Mouse (Mus musculus): ENCODE measurements around the gene Usp7. TPM values are rescaled to one million over a fixed set of nuclear protein-coding genes. Genes with fewer than 3 reads are reported as not detected.

Usp7 gene
- total RNA-seq, 1 experiment from 2014 or later: 214 TPM

- ATAC-seq (replicated peaks in 1 of 2; ENCODE audit: insufficient read depth in 1 of 2, low FRiP score in 2 of 2, low TSS enrichment in 1 of 2, low read depth in 1 of 2, poor library complexity in 2 of 2, severe bottlenecking in 2 of 2): no peak
These were observed 119.8 kb downstream of the Usp7 start for GRCm38 (mm10) chr16:8672350-8672687.

- ATAC-seq (replicated peaks in 1 of 2; ENCODE audit: insufficient read depth in 1 of 2, low FRiP score in 2 of 2, low TSS enrichment in 1 of 2, low read depth in 1 of 2, poor library complexity in 2 of 2, severe bottlenecking in 2 of 2): peak; percentile 71 to 73
These were observed 120.4 kb downstream of the Usp7 start, which contains the start of gene Carhsp1 for GRCm38 (mm10) chr16:8671551-8672349. Carhsp1 (minus strand) TSS chr16:8672155.

DNA sequence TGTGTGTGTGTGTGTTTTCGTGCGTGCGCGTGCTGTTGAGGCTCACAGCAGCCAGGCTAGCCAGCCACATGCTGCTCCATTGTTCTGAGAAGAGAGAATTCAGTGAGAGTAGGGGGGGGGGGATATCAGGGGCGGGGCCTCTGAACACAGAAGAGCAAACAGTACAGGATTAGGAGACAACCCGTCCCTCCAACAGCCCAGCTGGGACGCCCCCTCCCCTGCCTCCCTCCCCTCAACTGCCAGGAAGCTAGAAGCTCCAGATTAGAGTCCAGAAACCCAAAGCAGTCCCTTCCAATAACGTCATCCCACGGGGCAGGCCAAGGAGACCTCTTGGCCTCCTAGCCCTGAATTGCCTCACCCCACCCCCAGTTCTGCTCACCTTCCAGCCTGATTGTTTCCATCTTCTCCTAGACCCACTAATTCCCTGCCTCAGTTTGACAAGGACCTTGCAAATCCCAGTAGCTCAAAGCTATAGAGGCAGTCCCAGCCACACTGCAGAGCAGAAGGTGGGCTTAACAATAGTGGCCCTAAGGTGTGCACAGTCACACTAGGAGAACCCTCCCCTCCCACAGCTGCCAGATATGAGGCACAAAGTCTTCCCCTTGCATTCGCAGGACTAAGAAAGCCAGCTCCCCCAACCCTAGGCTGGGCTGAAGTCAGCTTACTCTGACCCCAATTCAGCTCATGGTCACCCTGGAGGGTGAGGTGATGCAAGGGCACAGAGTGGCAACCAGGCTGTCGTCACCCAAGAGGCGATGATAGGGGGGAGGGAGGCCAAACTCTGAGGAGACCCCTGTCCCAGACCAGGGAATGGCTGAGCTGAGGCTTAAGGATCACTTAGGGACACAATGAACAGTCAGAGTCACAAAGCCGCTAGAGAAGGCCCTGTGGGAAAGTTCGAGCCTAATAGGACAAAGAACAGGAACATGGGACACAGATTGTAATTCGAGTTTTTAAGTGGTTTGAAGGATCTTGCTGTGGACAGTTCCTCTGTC is 121.8 kb downstream of the Usp7 start:
- no peak for ATAC-seq (replicated peaks in 1 of 2; ENCODE audit: insufficient read depth in 1 of 2, low FRiP score in 2 of 2, low TSS enrichment in 1 of 2, low read depth in 1 of 2, poor library complexity in 2 of 2, severe bottlenecking in 2 of 2)

- ATAC-seq (replicated peaks in 1 of 2; ENCODE audit: insufficient read depth in 1 of 2, low FRiP score in 2 of 2, low TSS enrichment in 1 of 2, low read depth in 1 of 2, poor library complexity in 2 of 2, severe bottlenecking in 2 of 2): no peak
These were observed 122.7 kb downstream of the Usp7 start for GRCm38 (mm10) chr16:8669432-8669831.

GRCm38 (mm10) chr16:8668386-8668785 is 123.7 kb downstream of the Usp7 start:
- no peak for ATAC-seq (replicated peaks in 1 of 2; ENCODE audit: insufficient read depth in 1 of 2, low FRiP score in 2 of 2, low TSS enrichment in 1 of 2, low read depth in 1 of 2, poor library complexity in 2 of 2, severe bottlenecking in 2 of 2)

DNA sequence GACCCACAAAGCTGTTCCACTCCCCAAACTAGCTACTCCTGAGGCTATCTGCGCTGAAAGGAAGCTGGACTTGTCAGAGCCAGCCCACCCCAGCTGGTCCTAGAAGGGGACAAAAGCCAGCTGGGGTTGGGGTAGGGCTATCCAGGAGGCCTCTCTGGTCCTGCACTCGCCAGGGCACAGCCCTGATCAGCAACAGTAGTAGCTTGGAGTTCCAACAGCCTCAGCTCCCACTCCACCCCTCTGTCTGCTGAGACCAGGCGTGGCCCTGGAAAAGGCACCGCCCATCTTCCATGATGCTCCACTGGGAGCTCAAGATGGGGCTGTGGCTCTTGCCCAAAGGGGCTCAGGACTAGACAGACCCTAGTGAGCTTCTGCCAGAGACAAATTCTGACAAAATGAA is 124.3 kb downstream of the Usp7 start:
- ATAC-seq (replicated peaks in 1 of 2; ENCODE audit: insufficient read depth in 1 of 2, low FRiP score in 2 of 2, low TSS enrichment in 1 of 2, low read depth in 1 of 2, poor library complexity in 2 of 2, severe bottlenecking in 2 of 2): no peak

DNA sequence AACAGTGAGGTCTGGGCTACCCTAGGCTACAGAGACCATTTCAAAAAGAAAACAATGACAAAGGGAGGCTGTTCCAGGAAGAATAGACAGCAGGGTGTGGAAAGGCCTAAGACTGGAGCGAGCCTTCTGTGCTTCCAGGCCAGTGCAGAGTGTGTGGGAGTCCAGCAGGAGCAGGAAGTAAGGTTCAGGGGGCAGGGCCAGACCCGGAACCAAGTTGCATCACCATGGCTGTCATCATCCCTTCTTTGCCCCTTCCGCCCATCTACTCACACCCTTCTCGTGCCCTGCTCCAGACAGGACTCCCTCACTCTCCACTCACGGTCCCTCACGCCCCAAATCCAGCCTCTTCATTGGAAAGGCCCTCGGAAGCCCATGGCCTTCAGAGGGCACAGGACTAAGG is 124.8 kb downstream of the Usp7 start:
- peak; percentile 13 to 25; a peak in 2 of 4 replicates for ATAC-seq (replicated peaks in 1 of 2; ENCODE audit: insufficient read depth in 1 of 2, low FRiP score in 2 of 2, low TSS enrichment in 1 of 2, low read depth in 1 of 2, poor library complexity in 2 of 2, severe bottlenecking in 2 of 2)

DNA sequence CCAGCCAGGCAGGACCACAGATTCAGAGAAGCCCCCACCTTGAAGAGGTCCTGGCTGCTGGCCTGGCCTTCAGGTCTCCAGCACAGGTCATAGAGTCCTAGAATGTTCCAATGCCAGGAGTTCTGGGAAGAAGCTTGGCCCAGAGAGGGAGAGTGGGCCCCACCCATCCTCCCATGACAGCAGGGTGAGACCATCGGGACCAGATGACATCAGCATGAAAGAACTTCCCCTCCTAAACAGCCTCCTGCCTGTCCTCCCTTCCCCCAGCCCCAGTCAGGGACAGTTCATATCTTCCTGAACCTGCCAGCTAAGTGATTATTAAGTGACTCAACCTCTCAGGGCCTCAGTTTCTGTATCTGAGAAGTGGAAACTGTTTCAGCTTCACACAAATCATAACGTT is 125.7 kb downstream of the Usp7 start:
- ATAC-seq (replicated peaks in 1 of 2; ENCODE audit: insufficient read depth in 1 of 2, low FRiP score in 2 of 2, low TSS enrichment in 1 of 2, low read depth in 1 of 2, poor library complexity in 2 of 2, severe bottlenecking in 2 of 2): no peak

- no peak for ATAC-seq (replicated peaks in 1 of 2; ENCODE audit: insufficient read depth in 1 of 2, low FRiP score in 2 of 2, low TSS enrichment in 1 of 2, low read depth in 1 of 2, poor library complexity in 2 of 2, severe bottlenecking in 2 of 2)
These were observed 126.7 kb downstream of the Usp7 start for GRCm38 (mm10) chr16:8665367-8665766.

DNA sequence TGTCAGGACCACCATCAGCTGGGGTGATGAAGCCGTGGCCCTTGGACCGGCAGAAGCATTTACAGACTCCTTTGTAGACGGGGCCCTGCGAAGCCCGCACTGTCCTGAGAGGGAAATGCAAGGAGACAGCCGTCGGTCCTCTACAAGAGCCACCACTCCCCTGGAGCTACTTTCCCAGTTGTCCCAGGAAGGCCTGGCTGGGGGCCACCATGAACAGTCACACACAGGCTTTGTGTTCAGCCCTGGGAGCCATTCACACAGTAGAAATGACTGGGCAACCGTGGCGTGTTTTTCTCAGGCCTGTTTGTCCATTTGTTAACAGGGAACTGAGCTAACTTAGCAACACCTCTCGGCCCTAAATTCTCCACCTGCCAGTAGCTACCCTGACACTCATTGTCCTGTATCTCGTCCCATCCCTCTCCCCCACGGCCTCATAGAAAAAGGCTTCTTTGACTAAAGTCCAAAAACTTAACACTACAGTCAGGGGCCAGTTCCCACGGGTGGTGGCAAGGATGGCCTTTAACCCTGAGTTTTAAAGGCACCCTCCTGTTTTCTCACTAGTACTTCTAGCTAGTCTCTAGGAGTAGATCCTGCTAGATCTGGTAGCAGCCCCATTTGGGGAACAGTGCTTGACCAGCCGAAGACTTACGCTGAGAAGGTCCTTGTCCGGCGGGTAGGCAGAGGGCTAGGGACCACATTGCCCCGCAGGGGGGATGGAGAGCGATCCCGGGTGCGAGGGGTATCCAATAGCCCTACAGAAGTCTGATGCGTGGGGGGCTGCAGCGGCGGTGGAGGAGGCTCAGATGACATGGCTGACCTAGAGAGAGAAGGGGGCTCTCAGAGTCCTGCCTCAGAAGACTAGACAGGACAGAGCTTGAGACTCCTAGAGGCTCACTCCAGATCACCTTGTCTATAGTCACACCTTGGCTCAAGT is 128.2 kb downstream of the Usp7 start:
- no peak for ATAC-seq (replicated peaks in 1 of 2; ENCODE audit: insufficient read depth in 1 of 2, low FRiP score in 2 of 2, low TSS enrichment in 1 of 2, low read depth in 1 of 2, poor library complexity in 2 of 2, severe bottlenecking in 2 of 2)

DNA sequence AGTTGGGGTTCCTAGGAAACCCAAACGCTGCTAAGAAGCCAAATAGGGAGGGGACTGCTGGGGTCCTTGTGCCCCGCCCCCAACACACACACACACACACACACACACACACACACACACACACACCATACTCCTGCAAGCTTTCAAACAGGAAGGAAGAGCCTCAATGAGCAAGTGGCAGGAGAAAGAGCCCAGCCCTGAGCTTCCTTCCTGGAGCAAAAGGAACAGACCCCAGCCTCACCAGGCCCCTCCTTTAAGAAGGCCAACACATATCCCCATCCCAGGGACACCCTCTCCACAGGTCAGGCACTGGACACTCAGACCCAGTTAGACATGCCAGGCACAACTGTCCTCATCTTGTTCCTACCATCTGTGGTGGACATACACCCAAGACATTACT is 129.1 kb downstream of the Usp7 start:
- ATAC-seq (replicated peaks in 1 of 2; ENCODE audit: insufficient read depth in 1 of 2, low FRiP score in 2 of 2, low TSS enrichment in 1 of 2, low read depth in 1 of 2, poor library complexity in 2 of 2, severe bottlenecking in 2 of 2): no peak

DNA sequence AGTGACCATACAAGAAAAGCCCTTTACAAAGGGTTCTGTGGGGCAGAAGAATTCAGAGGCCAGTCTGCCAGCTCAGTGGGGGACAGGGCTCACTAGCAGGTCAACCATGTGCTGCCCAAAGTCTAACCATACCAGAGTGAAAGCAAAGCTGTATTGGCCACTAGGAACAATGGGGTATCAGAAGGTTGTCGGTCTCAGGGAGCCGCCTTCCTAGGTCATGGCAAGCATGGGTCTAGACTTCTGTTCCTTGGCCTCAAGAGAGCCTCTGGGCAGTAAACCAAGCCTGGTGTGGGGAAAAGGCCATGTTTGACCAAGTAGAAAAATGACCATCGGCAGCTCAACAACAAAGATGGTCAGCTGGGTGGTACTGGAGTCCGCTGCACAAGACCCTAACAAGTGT is 133.3 kb downstream of the Usp7 start:
- ATAC-seq (replicated peaks in 1 of 2; ENCODE audit: insufficient read depth in 1 of 2, low FRiP score in 2 of 2, low TSS enrichment in 1 of 2, low read depth in 1 of 2, poor library complexity in 2 of 2, severe bottlenecking in 2 of 2): no peak

DNA sequence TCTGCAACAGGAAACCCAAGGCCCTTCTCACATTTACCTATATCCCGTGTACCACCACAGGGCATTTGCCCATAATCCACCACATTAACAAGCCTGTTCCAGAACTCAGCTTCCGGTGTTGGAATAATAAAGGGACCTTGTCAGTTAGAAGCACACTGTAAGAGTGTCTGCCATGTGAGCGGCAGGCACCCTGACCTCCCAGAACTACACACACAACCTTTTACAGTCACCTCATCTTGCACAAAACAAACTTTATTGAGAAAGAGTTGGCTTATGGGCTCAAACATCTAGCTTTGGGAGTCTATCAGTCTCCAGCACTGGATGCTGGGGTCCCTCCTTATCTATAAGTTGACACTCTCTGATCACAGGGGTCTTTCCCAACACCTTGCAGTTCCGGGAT is 133.8 kb downstream of the Usp7 start:
- ATAC-seq (replicated peaks in 1 of 2; ENCODE audit: insufficient read depth in 1 of 2, low FRiP score in 2 of 2, low TSS enrichment in 1 of 2, low read depth in 1 of 2, poor library complexity in 2 of 2, severe bottlenecking in 2 of 2): no peak

- ATAC-seq (replicated peaks in 1 of 2; ENCODE audit: insufficient read depth in 1 of 2, low FRiP score in 2 of 2, low TSS enrichment in 1 of 2, low read depth in 1 of 2, poor library complexity in 2 of 2, severe bottlenecking in 2 of 2): no peak
These were observed 135.9 kb downstream of the Usp7 start for GRCm38 (mm10) chr16:8656256-8656655.

GRCm38 (mm10) chr16:8655599-8655998 is 136.5 kb downstream of the Usp7 start:
- no peak for ATAC-seq (replicated peaks in 1 of 2; ENCODE audit: insufficient read depth in 1 of 2, low FRiP score in 2 of 2, low TSS enrichment in 1 of 2, low read depth in 1 of 2, poor library complexity in 2 of 2, severe bottlenecking in 2 of 2)

DNA sequence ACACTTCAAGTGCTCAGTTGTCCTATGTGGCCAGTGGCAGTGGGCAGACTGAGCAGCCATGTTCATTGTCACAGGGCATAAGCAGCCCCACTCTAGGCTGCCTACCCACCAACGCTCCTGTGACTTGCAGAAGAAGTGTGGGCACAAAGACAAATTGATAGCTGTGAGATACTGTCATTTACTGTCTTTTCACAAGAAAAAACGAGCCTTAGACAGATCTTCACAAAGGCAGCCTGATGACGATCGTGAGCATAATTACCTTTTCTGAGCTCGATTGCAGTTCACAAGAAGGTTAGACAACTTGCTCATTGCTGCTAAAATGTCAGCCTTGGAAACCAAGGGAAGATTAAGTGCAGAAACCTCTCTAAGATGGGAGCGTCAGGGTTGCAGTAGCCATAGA is 137.0 kb downstream of the Usp7 start:
- no peak for ATAC-seq (replicated peaks in 1 of 2; ENCODE audit: insufficient read depth in 1 of 2, low FRiP score in 2 of 2, low TSS enrichment in 1 of 2, low read depth in 1 of 2, poor library complexity in 2 of 2, severe bottlenecking in 2 of 2)

GRCm38 (mm10) chr16:8650007-8650406 is 142.1 kb downstream of the Usp7 start:
- no peak for ATAC-seq (replicated peaks in 1 of 2; ENCODE audit: insufficient read depth in 1 of 2, low FRiP score in 2 of 2, low TSS enrichment in 1 of 2, low read depth in 1 of 2, poor library complexity in 2 of 2, severe bottlenecking in 2 of 2)
